Mouse (Mus musculus) natural killer cell, adult 2 months (primary cell): ENCODE data around the gene Txlnb.
"Not testable (repeated sequence)": the region's sequence is repeated elsewhere in the genome, so short reads cannot be mapped to it uniquely, and the experiment has no call there.

Experiments
- DNase-seq, 2 experiments: peaks; one replicate each; pipeline ENCODE4 v3.0.0; 2022; ENCODE audit warnings: low spot score in 2 of 2

Txlnb gene

DNA sequence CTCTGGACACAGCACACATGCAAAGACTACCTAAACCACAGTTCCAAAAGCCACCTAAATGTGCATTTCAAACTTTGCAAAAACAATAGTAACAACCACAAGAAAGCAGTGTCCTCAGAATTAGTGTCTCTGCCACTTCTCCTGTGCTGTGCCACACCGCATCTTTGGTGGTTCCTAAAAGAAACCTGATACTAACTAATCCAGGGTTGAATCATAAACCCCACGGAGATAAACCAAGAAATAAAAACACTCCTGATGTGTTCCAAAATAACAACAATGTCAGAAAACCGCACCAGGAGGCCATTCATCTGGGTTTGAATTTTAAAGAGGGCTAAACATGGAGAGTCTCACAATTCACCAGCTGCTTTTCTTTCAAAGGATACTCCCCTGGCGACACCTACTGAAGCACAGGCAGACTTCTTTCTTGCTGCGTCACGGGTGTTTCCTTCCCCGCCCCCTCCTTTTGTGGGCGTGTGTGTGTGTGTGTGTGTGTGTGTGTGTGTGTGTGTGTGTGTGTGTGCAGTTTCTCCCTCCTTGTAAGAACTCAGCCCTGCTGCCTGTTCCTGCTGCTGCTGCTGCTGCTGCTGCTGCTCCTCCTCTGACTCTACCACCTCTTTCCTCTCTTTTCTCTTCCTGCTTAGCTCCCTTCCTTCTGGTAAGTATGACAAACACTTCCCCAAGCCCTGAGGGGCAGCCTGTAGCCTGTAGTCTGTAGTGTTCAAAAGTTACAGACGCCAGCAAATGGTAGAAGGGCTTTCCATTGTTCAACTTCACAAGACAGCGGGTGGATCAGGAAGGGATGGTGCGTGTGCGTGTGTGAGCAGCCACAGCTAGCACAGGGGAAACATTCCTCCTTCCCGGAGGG lies at the start of gene Txlnb:
Txlnb (plus strand) TSS at position 460 of the 865 bp plus-strand sequence.
- DNase-seq, result peak; percentile 77 to 78

DNA sequence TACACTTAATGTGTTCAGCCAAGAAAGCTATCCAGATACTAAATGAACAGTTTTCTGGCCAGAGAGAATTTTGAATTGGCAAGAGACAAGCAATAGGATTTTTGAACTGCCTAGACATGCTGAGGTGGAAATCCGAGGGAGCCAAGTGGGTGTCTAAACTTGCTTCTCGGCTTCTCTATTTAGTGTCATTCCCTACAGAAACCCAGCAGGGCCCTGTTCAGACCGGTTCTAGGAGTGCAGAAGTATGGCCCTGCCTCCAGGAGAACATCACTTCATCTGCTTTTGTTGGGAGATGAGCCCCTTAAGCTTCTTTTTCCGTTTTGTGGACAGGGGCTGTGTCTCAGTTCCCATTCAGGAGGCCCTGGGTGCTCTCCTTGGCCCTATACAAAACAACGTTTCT lies 43.5 kb upstream of the Txlnb start:
- DNase-seq, result no peak

DNA sequence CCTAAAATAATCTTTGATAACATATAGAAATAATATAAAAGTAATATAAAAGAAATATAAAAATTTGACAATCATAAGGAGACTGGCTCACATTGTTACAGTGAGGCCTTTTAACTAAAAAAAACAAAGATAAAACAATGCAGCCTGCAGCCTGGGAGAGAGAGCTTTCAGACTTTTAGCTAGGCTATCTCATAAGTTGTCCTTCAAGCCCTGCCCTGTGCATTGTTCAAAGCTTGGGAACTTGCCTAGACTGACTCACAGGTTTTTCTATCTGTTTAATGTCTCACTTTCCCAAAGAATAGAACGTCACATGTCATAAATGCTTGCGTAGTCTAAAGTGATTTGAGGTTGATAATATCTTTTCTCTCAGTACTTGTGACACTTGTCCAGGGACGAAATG lies 36.3 kb upstream of the Txlnb start:
- DNase-seq, result no peak

DNA sequence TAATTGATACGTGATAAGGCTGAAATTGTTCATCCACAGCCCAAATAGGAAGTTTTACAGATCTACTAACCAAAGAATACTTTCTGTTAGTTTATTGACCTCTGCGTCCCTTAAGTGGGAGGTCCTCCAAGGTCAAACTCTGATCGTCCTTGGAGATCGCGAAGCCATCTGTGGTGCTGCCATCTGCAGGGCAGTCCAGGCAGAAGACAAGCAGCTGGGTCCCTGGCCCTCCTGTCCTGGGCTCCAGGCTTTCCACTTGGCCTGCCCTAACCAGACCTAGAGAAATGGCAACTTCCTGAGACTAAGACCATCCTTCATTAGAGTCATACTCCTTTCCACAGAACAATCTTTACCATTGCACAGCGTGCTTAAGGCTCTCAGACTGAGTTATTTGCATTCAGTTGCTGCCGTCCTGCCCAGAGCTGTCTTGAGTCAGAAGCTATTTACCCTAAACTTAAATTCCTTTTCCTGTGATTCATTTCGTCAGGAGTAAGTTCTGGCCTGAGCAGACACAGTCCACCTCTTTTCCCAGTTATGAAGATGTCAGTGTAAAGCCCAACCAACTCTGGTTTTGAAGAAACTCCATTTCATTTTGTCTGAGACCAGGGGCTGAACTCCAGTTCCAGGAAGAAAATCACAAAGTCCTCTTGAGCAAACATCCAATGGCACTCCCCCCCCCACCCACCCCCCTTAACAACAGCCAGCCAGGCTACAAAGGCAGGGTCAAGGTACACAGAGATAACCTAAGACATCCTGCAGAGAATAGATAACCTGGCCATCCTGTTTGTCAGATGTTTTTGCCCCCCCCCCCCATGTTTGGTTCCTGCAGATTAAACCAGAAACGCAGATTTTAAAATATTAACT lies 35.0 kb upstream of the Txlnb start:
- DNase-seq, result no peak

DNA sequence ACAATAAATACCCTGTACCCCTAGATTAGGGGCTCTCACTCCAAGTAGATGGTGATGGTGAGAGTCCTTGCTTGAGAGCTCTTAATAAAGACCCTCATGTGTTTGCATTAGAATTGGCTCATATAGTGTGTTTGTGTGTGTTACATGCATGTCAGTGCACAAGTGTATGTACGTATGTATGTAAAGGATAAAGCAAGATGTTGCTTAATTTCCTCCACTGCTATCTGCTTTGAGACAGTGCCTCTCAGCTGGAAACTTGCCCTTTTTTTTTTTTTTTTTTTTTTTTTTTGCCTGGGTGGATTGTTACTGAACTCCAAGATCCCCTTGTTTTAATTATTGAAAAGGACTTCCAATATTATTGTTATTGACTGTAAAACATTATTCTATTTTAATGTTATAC lies 34.4 kb upstream of the Txlnb start:
- DNase-seq, result no peak

DNA sequence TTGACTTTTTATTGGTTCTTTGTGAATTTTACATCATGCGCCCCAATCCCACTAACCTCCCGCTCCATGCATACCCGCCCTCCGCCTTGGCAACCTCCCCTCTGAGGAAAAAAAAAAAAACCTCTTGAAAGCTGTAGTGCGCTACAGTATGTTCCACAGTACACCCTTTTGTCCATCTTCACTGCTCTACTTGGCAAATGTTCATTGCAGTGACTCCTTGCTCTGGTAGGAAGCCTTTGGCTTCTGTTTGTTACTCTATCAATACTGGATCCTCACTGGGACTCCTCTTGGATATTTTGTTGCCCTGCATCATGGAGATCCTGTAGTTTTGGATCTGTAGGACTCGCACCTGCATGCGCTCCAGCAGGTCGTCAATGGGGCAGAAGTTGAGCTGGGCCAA lies 33.1 kb upstream of the Txlnb start:
- no peak for DNase-seq

DNA sequence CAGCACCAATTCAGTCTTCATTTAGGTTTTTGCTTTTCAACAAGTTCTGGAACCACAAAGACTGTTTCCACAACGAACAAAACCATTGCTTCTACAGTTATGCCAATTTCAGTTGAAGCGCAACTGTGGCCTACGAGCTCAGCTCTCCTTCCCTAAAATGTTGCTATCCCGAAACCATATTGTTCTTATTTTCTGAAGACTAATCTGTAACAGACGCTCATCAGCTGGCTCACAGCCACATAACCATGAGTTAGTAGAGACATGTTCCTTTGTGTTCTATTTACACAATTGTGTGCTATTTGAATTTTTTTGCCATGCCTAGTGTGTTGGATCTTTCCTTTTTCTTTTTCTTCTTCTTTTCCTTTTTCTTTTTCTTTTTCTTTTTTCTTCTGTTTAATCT lies 26.2 kb upstream of the Txlnb start:
- DNase-seq, result no peak

DNA sequence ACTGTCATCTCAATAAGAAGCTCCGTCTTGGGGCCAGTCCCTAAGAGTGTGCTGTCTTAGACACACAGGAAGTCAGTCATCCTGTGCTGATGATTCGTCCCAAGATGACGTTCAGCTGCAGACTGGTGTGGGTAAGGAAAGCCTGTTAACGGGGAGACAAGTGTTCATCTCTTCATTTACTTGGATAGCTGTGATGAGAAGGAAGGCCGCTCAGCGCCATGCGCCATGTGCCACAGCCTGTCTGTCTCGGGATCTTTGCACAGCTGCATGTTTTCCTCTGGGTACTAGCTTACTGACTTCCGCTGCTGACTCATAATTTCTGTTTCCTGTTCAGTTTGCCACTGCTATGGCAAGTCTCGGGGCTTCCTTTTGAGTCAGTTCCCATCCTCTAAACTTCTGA lies 23.7 kb upstream of the Txlnb start:
- DNase-seq, result peak; percentile 66 to 68

DNA sequence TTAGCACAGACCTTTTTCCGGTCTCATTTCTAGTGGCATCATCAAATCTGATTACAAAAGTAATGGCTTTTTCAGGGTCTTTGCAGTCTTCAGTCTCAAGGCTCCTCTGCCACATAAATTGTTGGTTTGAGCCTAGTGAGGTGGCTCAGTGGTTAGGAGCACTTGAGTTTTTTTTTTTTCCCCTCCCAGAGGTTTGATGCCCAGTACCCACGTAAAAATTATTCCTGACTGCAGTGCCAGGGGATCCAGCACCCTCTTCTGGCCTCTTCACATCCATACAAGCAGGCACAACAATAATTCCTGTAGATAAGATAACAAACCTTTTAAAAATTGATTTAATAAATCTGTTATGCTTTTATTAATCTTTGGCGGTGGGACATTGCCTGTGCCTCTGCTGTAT lies 21.7 kb upstream of the Txlnb start:
- DNase-seq, result no peak

DNA sequence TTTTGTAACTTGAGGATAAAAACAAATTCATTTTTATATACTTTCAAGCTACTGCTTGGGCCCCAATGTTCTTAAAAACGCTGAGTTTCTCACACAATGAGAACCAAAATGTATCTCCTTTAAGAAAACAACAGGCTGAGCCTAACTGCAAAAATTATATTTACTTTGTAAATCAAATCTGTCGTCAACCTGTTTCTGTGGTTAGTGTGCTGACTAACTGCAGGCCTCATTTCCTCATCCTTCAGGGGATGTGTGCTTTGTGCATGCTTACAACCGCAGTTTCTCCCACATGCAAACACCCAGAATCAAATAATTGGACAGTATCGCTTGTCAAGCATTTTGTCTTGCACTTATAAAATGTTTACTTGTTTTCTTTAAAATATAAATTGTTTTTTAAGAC lies 20.9 kb upstream of the Txlnb start:
- DNase-seq, result peak; percentile 5 to 11

DNA sequence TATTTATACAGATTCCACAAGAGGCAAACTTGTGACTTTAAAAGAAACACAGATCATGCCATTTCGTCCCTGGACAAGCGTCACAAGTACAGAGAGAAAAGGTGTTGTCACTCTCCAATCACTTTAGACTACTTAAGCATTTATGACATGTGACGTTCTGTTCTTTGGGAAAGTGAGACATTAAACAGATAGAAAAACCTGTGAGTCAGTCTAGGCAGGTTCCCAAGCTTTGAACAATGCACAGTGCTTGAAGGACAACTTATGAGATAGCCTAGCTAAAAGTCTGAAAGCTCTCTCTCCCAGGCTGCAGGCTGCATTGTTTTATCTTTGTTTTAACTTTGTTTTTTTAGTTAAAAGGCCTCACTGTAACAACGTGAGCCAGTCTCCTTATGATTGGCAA lies 19.3 kb upstream of the Txlnb start:
- not testable (repeated sequence) for DNase-seq

DNA sequence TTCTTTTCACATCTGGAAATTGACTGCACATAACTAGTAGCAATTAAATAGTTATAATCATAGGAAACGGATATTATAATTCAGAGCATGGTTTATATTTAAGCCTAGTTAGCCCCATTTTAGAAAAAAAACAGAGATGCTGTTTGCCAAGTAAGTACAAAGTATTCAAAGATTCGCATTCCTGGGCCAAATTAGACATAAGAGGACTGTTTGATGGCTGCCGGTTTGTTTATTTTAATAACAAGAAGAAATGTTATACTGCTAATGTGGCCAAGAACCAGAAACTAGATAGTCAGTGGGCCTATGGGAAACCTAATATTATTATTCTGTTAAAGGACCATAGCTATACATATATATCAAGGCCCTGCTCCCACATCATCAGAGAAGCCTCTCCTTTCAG lies 9.3 kb upstream of the Txlnb start:
- no peak for DNase-seq

DNA sequence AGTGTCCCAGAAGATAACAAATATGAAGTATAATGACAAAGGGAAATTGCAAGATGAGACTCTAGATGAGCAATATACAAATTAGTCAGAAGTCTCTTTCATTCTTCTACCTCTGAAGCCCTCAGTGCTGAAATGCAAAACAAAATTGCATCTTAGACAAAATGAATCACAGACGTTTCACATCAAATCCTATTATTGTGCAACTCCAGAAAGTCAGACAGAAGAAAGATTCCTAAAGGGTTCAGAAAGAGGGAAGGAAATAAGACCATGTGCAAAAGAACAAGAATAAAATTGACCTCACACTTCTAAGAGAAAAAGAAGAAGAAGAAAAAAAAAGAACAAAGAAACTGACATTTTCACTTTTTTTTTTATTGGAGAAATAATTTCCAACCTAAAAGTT lies 8.1 kb upstream of the Txlnb start:
- DNase-seq, result no peak

DNA sequence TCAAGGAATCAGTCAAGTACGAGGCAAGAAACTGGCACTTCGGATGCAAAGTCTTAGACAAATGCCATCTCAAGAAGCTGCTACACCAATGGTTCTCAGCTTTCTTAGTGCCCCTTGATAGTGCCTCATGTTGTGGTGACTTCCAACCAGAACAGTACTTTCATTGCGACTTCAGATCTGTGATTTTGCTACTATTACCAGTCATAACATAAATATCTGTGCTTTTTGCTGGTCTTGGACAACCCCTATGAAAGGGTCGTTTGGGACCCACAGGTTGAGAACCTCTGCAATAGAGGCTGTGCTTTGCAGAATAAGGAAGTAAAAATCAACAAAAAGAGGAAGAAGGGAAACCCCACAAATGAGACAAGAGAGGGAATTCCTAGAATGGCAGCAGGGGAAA lies 7.7 kb upstream of the Txlnb start:
- DNase-seq, result no peak

DNA sequence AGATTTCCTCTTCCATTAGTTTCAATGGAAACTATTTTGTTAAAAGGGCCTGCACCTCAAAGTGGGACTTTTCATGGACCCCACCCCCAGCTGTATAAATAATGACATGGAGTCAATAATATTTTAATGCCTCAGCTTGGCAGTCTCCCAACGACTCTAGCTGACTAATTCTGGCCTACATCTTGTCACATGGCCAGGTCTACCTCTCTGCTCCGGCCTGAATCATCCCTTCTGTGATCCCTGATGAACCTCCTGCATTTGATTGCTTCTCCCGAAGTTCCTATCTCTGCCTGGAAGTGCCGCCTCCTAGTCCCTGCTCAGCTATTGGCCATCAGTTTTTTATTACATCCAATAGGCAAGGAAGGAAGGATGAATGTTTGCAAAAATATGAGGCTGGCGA lies 2.1 kb upstream of the Txlnb start:
- DNase-seq, result no peak

DNA sequence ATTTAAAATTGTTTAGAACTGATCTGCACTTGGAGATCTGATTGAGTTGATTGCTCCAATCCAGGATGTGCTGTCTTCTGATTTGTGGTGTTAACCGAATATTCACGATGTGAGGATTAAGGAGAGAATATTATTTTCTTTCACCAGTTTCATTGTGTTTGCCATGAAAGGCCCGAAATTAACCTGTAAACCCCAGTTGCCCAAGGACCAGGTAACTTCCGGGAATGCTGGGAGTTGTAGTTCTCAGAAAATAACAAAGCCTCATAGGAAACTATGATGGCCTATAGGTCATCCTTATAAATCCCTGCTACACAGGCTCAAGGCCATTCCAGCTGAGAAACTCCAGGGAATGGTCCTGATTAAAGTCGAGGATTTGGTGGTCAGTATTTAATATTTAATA lies 1.6 kb upstream of the Txlnb start:
- no peak for DNase-seq

DNA sequence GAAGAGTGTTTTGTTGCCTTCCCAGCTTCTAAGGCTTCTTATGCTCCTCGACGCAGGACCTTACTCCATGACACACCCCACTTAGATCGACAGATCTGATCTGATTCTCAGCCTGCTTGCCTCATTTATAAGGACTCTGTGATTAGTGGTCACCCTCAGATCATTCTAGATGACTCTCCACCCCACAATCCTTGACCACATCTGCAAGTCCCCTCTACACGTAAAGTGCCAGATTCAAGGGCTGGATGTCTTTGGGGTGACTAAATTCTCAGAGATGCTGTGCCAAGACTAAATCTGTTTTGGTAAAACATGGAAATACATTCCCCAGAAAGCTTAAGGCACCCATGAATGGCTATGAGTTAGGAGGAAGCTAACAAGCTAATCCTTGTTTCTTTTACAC lies 799 bp upstream of the Txlnb start:
- no peak for DNase-seq

DNA sequence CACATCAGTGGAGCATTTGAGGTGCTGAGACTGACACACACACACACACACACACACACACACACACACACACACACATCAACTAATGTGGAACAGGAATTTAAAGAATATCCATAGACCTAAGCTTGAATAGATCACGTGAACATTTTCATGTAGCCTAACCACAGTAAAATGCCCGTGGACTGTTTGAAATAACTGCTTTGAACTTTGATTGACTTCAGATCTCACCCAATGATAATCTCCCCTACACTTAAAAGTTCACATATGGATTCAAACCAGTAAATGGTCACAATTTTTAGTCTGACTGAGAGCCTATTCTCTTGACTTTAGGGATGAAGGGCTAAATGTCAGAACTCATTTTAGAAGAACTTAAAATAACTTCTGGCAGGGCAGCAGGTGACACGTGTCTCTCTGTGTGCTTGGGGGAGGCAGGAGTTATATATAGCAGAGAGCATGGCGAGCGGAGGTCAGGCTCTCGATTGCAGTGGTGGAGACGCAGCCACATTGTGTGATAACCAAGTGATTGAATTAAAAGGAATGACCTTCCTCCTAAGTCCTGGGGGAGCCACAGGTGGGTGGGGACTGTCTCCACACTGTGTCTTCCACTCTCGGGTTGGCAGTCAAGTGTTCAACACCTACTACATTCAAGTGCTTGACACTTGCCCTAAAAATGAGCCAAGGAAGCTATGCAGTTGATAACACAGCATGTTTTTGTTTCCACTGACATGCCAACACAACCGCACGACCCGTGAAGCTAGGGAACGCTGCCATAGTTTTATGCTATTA lies 1.0 kb downstream of the Txlnb start:
- DNase-seq, result peak in 1 of 2 experiments; percentile 8

DNA sequence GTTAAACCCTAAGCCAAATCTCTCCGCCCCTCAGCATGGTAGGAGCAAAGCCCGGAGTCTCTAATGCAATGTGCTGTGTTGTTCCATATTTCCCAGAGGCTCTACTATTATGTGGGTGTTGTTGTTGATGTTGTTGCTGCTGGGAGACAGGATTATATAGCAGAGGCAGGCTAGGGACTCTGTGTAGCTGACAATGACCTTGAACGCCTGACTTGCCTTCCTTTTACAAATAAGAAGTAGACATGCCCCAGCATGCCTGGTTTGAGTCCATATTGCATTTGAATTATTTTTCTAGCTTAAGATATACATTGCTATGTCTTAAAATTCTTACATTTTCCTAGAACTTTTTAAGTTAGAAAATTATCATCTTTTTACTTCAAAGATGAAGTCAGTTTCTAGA lies 1.7 kb downstream of the Txlnb start:
- no peak for DNase-seq

DNA sequence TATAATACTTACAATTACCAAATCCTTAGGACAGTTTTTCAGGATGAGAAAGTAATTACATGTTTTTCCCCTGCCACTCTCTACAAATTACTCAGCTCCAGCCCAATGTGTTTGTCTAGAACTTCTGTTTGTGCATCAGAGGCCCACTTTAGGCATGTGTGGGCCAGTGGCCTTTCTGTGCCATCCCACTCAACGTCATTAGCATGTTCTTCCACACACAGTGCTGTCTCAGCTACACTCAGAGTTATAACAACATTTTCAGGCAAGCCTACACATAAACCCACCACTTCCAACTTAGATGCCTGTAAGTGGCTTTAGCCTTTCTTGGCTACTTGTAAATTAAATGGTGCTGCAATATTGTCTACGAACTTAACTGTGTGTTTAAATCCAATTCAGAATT lies 5.8 kb downstream of the Txlnb start:
- DNase-seq, result no peak

DNA sequence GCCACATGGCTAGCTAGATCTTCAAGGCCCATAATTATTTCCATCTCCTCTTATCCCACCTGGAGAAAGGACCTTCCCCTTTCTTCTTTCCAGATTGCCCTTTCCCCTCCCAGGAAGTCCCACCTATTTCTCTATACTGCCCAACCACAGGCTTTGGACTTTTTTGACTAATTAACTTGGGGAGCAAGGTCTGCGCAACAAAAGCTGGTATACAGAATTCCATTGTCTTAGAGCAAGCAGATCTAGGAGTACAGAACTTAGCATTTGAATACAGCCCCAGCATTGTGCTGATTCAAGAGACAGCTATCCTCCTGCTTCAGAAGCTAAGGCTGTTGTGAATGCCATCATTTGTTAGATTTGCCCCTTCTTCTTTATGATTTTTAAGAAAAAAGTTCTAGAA lies 12.5 kb downstream of the Txlnb start:
- DNase-seq, result no peak

DNA sequence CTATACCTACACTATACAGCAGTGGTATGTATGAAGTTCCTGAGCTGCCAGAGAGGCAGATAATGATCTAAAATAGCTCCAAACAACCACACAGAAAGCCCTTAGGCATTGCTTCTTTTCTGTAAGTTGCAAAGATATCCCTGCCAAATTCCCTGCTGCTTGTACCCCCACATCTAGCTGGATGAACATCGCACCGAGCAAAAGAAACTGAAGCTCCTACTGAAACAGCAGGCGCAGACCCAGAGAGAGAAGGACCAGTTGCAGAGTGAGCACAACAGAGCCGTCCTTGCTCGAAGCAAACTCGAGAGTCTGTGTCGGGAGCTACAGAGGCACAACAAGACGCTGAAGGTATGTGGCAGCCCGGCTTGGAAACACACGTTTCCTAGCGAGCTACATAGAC lies 19.0 kb downstream of the Txlnb start:
- no peak for DNase-seq
